ENCODE assay signal across 8 mouse cellular contexts in the genomic region with DNA sequence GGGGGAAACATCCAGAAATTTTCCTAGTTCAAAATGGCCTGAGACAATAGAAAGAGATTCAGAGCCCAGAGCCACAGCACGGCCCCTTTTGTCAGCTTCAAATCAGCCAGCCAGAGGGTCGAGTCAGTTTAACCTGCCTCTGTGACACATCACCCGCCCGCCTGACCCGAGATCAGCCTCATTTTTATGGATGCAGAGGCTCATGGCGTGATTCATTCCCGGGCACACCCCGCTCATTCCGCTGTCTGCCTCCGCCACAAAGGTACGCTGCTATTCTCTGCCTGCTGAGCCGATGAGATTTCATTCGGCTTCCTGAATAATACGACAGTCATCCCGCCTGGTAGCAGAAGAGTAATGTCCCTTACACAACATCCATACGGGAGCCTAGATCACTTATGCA.
A peak's percentile ranks its signal among the peaks of the same experiment; 100 is the strongest.
DNase-seq lines count a peak whose midpoint lies in the region; ATAC-seq lines count a peak whose summit lies in the region.

No protein-coding gene starts in this region.

- H3K4me2 ChIP-seq in hindbrain, embryonic 14.5 days (replicated peaks): peak overlapping the region; percentile 57
- peak overlapping the region; percentile 56 for H3K4me2 ChIP-seq in midbrain, embryonic 12.5 days (replicated peaks)

- H3K36me3 ChIP-seq in hindbrain, embryonic 14.5 days (replicated peaks; ENCODE audit: control insufficient read depth, insufficient read depth): no peaks in the 10 kb centered on the region
- no peaks in the 10 kb centered on the region for H3K36me3 ChIP-seq in midbrain, embryonic 12.5 days

- WGBS in hindbrain, embryonic 14.5 days: 5% methylated on average over 16 of the region's 16 CpGs
- 2% methylated on average over 16 of the region's 16 CpGs for WGBS in midbrain, embryonic 12.5 days

- DNase-seq in left cerebral cortex, adult 18-20 months (ENCODE audit: low spot score in 2 of 2): peak; percentile 45 to 47
- DNase-seq in left cerebral cortex, adult 11 months (ENCODE audit: low spot score): no peak
- DNase-seq in embryo, embryonic 11 days: peak; percentile 77
- peak; percentile 69 for DNase-seq in hindbrain, embryonic 14.5 days (ENCODE audit: low spot score)
- no peak for DNase-seq in urinary bladder, postnatal 25 days (ENCODE audit: low spot score)

- H3K27me3 ChIP-seq in hindbrain, embryonic 14.5 days (ENCODE audit: control insufficient read depth, insufficient read depth, low read length): no peaks in the 10 kb centered on the region
- no peaks in the 10 kb centered on the region for H3K27me3 ChIP-seq in midbrain, embryonic 12.5 days

- no peaks in the 10 kb centered on the region for H3K9me3 ChIP-seq in hindbrain, embryonic 14.5 days (ENCODE audit: control insufficient read depth, low read length)
- H3K9me3 ChIP-seq in midbrain, embryonic 12.5 days: no peaks in the 10 kb centered on the region

- H3K27ac ChIP-seq in hindbrain, embryonic 14.5 days: peak overlapping the region; percentile 98
- peak overlapping the region; percentile 95 for H3K27ac ChIP-seq in midbrain, embryonic 12.5 days (replicated peaks)

- peaks cover 35% of the 10 kb centered on the region for H3K4me1 ChIP-seq in hindbrain, embryonic 14.5 days (replicated peaks; ENCODE audit: control insufficient read depth, insufficient read depth, low read length)
- peaks cover 24% of the 10 kb centered on the region for H3K4me1 ChIP-seq in midbrain, embryonic 12.5 days

- peak; percentile 74 for ATAC-seq in hindbrain, embryonic 14.5 days (ENCODE audit: low FRiP score)
- 0 out of 2 replicates have a peak, but pooled peaks have one; percentile 32 for ATAC-seq in midbrain, embryonic 12.5 days (ENCODE audit: low FRiP score, low read depth)
- ATAC-seq in megakaryocyte progenitor cell, adult 5-6 weeks (replicated peaks; ENCODE audit: poor library complexity): no peak
- no peak for ATAC-seq in CD4-positive, CD25-positive, alpha-beta regulatory T cell, adult 4 months

- H3K9ac ChIP-seq in hindbrain, embryonic 14.5 days: peak overlapping the region; percentile 74
- peak overlapping the region; percentile 52 for H3K9ac ChIP-seq in midbrain, embryonic 12.5 days (replicated peaks)

- peak overlapping the region; percentile 21 for H3K4me3 ChIP-seq in hindbrain, embryonic 14.5 days (replicated peaks; ENCODE audit: low read length)
- H3K4me3 ChIP-seq in midbrain, embryonic 12.5 days: peak overlapping the region; percentile 32

Comparison
In these comparisons a context has a peak if more than half of its experiments do, and no peak if none do; other contexts are left out.
1. DNase-seq: peak in left cerebral cortex, adult 18-20 months (2 of 2), embryo, embryonic 11 days (single experiment) and hindbrain, embryonic 14.5 days (single experiment); none in left cerebral cortex, adult 11 months (single experiment) and urinary bladder, postnatal 25 days (single experiment).
2. ATAC-seq: peak in hindbrain, embryonic 14.5 days (single experiment) and midbrain, embryonic 12.5 days (single experiment); none in megakaryocyte progenitor cell, adult 5-6 weeks (single experiment) and CD4-positive, CD25-positive, alpha-beta regulatory T cell, adult 4 months (single experiment).